Mouse (Mus musculus): Measurements from ENCODE around the gene Tmem107. TPM values are rescaled to one million over a fixed set of nuclear protein-coding genes. Genes with fewer than 3 reads are reported as not detected.

Gene Tmem107
- polyA plus RNA-seq, 1 experiment from 2014 or later = 47.6 TPM

DNA sequence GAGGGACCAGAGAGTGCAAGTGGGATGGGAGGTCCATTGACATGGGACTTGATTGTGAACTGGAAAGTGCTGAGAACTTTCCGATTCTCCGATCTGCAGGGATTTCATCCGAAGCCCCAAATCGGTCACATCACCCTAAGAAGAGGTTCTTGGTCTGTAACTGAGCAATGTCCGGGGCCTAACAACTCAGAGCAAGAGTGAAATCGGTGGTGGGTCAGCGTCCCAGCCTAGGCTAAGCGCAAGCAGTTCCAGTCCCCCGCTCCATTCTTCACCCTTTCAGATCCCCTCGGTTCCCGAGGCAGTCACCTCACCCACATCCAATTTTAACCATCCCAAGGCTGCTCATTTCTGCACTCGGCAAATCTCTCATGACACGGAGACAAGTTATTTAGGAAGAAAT, 513 bp upstream of the Tmem107 start:
- Histone ChIP-seq H3K9ac (replicated peaks) (peak overlapping the region; percentile 81), H3K4me3 (peak overlapping the region; percentile 61), H3K4me2 (replicated peaks) (peak overlapping the region; percentile 56), H3K4me1 (peaks cover 50% of the 10 kb centered on the region), H3K36me3 (no peaks in the 10 kb centered on the region), H3K9me3 (no peaks in the 10 kb centered on the region), H3K27ac (replicated peaks) (peak overlapping the region; percentile 89), H3K27me3 (no peaks in the 10 kb centered on the region)
- ATAC-seq (replicated peaks) = no peak
- under 1% methylated on average over 13 of the region's 13 CpGs for WGBS

DNA sequence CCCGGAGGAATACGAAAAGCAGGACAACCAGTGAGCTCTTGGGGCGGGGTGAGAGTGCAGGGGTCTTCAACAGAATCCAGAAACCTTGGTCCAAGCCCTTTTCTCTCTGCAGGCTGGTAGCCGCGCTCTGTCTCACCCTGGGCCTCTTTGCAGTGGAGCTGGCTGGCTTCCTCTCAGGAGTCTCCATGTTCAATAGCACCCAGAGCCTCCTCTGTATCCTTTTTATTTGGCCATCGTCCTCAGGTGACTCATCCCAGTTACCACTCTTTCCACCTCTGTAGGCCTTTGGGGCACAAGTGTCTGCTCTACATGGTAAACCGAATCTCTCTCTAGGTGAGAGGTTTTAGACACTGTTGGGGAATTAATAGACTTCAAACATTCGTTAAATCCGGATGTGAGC, 656 bp downstream of the Tmem107 start:
- 22% methylated on average over 9 of the region's 9 CpGs for WGBS
- no peak for ATAC-seq (replicated peaks)
- Histone ChIP-seq H3K9me3 (no peaks in the 10 kb centered on the region), H3K4me3 (peak overlapping the region; percentile 61), H3K9ac (replicated peaks) (peak overlapping the region; percentile 81), H3K27ac (replicated peaks) (peak overlapping the region; percentile 89), H3K4me1 (peaks cover 43% of the 10 kb centered on the region), H3K36me3 (no peaks in the 10 kb centered on the region), H3K27me3 (no peaks in the 10 kb centered on the region), H3K4me2 (replicated peaks) (peak overlapping the region; percentile 56)

DNA sequence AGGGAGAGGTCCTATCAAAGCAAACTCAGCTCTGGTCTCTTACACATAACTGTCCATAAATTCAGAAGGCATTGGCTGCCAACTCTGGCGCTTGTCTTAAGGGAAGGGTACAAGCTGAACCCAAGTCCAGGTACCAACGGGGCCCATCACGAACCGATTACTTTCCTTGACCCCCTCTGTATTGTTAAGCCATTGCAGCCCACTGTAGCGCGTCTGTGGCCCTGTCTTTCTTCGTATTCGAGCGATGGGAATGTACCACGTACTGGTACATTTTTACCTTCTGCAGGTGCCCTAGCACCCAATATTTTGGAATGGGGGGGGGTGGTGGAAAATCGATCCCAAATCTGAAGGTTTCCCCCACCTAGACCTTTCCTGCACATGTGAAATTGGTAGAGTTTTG, 1.6 kb downstream of the Tmem107 start:
- H3K4me3 ChIP-seq = peak overlapping the region; percentile 61
- H3K27ac ChIP-seq (replicated peaks) = peak overlapping the region; percentile 97
- no peak for ATAC-seq (replicated peaks)
- peak overlapping the region; percentile 59 for H3K4me2 ChIP-seq (replicated peaks)
- no peaks in the 10 kb centered on the region for H3K27me3 ChIP-seq
- H3K9me3 ChIP-seq = no peaks in the 10 kb centered on the region
- peaks cover 34% of the 10 kb centered on the region for H3K4me1 ChIP-seq
- H3K36me3 ChIP-seq = no peaks in the 10 kb centered on the region
- peak overlapping the region; percentile 62 for H3K9ac ChIP-seq (replicated peaks)
- WGBS = 86% methylated on average over 11 of the region's 11 CpGs

DNA sequence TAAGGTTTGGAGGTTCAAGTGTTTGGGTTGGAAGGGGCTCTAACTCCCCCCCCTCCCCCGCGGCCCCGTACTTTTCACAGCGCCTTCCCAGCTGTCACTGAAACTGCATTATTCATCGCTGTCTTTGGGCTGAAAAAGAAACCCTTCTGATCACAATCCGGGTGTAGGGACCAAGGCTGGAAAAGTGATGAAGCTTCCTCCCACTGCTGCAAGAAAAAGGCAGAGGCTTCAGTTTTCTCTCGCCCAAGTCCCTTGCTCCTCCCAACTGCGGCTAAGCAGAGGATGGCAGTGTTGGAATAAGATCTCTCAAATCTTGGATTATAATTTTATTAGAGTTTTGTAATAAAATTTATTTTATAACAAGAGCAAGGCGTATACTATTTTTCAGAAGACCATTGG, 2.1 kb downstream of the Tmem107 start:
- Histone ChIP-seq H3K9me3 (no peaks in the 10 kb centered on the region), H3K4me2 (replicated peaks) (peak overlapping the region; percentile 59), H3K27me3 (no peaks in the 10 kb centered on the region), H3K36me3 (no peaks in the 10 kb centered on the region), H3K4me3 (peak overlapping the region; percentile 40), H3K27ac (replicated peaks) (peak overlapping the region; percentile 97), H3K9ac (replicated peaks) (peak overlapping the region; percentile 62), H3K4me1 (peaks cover 34% of the 10 kb centered on the region)
- ATAC-seq (replicated peaks) = peak; percentile 20; the same call in 1 of the 2 replicates
- 3% methylated on average over 9 of the region's 9 CpGs for WGBS

DNA sequence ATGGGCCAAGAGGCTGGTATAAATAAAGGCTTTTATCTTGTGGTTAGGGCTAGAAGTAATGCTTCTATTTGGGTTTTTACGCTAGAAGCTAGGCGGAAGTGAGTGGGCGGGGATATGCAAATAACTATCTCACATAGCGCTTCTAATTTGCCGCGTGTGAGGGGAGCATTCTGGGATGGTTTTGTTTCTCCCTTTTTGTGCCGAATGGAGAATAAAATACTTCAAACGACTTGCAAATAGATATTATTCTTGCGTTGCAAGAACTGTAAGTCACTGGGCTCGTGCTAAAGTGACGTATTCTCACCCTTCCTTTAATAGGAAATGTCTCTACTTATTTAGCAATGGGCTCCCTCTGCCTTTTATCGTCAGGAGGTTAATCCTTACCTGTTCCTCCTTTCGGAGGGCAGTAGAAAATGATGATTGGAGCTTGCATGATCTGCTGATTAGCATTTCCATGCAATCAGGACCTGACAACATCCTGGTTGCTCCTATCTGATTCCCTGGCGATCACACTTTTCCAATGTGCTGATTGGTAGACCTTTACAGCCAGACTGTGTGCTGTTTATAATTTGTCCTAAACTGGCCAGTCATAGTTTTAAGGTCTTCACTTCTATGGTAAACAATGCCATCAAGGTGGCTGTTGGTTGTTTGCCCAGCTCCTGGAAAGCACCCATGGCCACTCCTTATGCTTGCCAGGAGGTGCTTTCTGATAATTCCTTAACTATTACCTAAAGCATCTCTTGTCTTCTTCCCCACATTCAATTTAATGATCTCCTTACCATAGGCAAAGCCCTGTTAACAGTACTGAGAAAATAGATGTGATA, 2.7 kb downstream of the Tmem107 start:
- peak overlapping the region; percentile 40 for H3K4me3 ChIP-seq
- peak; percentile 63 for ATAC-seq (replicated peaks)
- H3K4me2 ChIP-seq (replicated peaks) = peak overlapping the region; percentile 59
- no peaks in the 10 kb centered on the region for H3K36me3 ChIP-seq
- no peaks in the 10 kb centered on the region for H3K9me3 ChIP-seq
- H3K27ac ChIP-seq (replicated peaks) = peak overlapping the region; percentile 97
- H3K27me3 ChIP-seq = no peaks in the 10 kb centered on the region
- under 1% methylated on average over 14 of the region's 14 CpGs for WGBS
- peaks cover 34% of the 10 kb centered on the region for H3K4me1 ChIP-seq
- peak overlapping the region; percentile 62 for H3K9ac ChIP-seq (replicated peaks)

DNA sequence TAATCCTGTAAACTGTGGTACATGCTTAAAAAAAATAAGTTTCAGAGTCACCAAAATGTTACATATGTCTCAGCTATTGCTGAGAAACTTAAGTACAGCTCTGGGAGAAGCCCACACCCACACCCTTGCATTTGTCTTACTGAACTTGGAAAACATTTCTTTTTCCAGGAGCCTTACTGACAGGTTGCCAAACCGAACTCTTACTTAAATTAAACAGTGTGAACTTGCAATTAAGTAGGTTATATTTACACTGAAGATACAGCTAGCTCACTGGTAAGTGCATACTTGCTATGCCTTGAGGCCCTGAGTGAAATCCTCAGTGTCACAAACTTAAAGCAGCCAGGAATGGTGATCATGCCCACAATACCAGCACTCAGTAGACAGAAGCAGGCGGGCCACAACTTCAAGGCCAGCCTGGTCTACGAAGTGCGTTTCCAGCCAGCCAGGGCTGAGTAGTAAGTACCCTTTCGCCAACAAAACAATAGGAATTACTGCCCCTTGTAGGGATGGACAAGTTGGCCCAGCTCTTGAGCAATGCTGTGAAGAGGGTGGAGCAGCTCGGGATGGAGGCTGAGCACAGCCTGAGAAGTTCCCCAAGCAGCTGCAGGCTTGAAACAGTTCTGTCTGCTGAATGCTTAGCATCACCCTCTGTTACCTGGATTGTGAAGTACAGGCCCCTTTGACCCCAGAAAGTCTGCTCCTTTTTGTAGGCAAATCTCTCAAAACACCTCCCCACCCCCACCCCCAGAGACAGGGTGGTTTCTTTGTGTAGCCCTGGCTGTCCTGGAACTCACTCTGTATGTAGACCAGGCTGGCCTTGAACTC, 3.6 kb downstream of the Tmem107 start:
- Histone ChIP-seq H3K4me3 (peak overlapping the region; percentile 40; the same call in 1 of the 2 replicates), H3K27me3 (no peaks in the 10 kb centered on the region), H3K36me3 (no peaks in the 10 kb centered on the region), H3K4me1 (peaks cover 34% of the 10 kb centered on the region), H3K9ac (replicated peaks) (peak overlapping the region; percentile 62; the same call in 1 of the 2 replicates), H3K9me3 (no peaks in the 10 kb centered on the region), H3K4me2 (replicated peaks) (no peak overlapping the region), H3K27ac (replicated peaks) (peak overlapping the region; percentile 97)
- no peak for ATAC-seq (replicated peaks)
- WGBS = 33% methylated on average over 6 of the region's 6 CpGs

DNA sequence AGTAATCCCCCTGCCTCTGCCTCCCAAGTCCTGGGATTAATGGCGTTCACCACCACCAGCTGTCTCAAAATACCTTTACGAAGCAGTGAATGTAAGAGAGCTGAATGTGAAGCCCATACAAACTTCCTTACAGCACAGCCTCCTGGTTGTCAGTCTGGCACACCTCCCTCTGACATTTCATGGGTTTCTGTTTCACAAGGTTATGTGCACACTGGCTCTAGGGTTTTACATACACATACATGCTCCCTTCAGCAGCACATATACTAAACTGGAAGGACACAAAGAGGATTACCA, 4.1 kb downstream of the Tmem107 start:
- Histone ChIP-seq H3K4me1 (peaks cover 33% of the 10 kb centered on the region), H3K9ac (replicated peaks) (no peak overlapping the region), H3K27ac (replicated peaks) (peak overlapping the region; percentile 97; the same call in 1 of the 2 replicates), H3K4me2 (replicated peaks) (no peak overlapping the region), H3K9me3 (no peaks in the 10 kb centered on the region), H3K36me3 (no peaks in the 10 kb centered on the region), H3K4me3 (no peak overlapping the region), H3K27me3 (no peaks in the 10 kb centered on the region)
- ATAC-seq (replicated peaks) = no peak
- WGBS = 41% methylated on average over 2 of the region's 2 CpGs

DNA sequence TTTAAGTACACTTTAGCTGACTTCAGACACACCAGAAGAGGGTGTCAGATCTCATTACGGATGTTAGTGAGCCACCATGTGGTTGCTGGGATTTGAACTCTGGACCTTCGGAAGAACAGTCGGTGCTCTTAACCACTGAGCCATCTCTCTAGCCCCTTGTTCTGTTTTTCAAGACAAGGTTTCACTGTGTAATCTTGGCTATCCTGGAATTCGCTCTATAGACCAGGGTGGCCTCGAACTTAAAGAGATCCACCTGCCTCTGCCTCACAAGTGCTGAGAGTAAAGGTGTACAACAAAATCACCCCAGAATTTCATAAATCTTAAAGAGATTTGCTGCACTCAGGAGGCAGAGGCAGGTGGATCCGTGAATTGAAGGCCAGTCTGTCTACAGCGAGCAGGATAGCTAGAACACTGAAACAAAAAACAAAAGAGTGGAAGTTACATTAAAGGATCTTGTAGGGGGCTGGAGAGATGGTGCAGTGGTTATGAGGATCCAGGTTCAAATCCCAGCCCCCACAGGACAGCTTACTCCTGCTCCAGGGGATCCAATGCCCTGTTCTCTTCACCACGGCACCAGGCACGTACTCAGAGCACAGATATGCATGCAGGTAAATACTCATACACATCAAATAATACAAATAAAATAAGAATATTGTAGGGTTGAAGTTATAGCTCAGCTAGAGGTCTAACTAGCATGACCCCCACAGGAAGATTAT, 5.3 kb downstream of the Tmem107 start:
- no peaks in the 10 kb centered on the region for H3K9me3 ChIP-seq
- H3K9ac ChIP-seq (replicated peaks) = no peak overlapping the region
- H3K27me3 ChIP-seq = no peaks in the 10 kb centered on the region
- no peak for ATAC-seq (replicated peaks)
- H3K36me3 ChIP-seq = no peaks in the 10 kb centered on the region
- no peak overlapping the region for H3K4me3 ChIP-seq
- 39% methylated on average over 9 of the region's 9 CpGs for WGBS
- peaks cover 29% of the 10 kb centered on the region for H3K4me1 ChIP-seq
- H3K4me2 ChIP-seq (replicated peaks) = no peak overlapping the region
- H3K27ac ChIP-seq (replicated peaks) = no peak overlapping the region

DNA sequence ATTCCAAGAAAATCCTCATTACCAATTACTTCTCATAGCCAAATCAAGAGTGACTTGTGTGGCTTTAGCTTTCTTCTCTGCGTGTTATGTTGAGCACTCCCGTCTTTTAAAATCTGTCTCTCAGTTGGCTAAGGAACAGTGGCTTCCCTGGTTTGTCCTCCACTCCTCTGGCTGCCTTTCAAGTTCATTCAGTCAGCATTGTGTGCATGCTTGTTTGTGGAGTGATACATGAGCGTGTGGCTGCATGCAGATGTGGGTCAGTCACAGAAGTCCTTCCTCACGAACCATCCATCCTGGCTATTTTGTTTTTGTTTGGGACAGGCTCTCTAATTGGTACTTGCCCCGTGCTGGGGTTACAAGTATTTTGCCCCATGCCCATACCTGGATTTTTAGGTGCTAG, 6.0 kb downstream of the Tmem107 start:
- Histone ChIP-seq H3K27me3 (no peaks in the 10 kb centered on the region), H3K4me2 (replicated peaks) (no peak overlapping the region), H3K4me1 (peaks cover 23% of the 10 kb centered on the region), H3K27ac (replicated peaks) (no peak overlapping the region), H3K9ac (replicated peaks) (no peak overlapping the region), H3K9me3 (no peaks in the 10 kb centered on the region), H3K36me3 (no peaks in the 10 kb centered on the region), H3K4me3 (no peak overlapping the region)
- no peak for ATAC-seq (replicated peaks)
- 55% methylated on average over 5 of the region's 5 CpGs for WGBS

DNA sequence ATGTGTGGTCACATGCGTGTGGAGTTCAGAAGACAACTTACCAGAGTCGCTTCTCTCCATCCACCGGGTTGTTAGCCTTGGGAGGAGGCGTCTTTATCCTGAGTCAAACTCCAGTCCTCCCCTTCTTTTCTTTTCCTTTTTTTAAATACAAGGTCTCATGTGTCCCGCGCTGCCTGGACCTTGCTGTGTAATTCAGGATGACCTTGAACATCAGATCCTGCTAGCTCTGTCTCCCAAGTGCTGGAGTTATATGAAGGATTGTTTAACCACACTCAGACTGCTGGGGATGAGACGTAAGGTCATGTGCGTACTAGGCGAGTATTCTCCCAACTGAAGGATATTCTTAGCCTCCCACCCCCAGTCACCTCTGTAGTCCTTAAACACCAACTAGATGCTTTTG, 6.7 kb downstream of the Tmem107 start:
- H3K9me3 ChIP-seq = no peaks in the 10 kb centered on the region
- no peak for ATAC-seq (replicated peaks)
- H3K4me2 ChIP-seq (replicated peaks) = no peak overlapping the region
- no peak overlapping the region for H3K9ac ChIP-seq (replicated peaks)
- no peaks in the 10 kb centered on the region for H3K36me3 ChIP-seq
- whole genome bisulfite sequencing = 86% methylated on average over 9 of the region's 9 CpGs
- no peak overlapping the region for H3K4me3 ChIP-seq
- H3K27ac ChIP-seq (replicated peaks) = no peak overlapping the region
- peaks cover 16% of the 10 kb centered on the region for H3K4me1 ChIP-seq
- H3K27me3 ChIP-seq = no peaks in the 10 kb centered on the region

DNA sequence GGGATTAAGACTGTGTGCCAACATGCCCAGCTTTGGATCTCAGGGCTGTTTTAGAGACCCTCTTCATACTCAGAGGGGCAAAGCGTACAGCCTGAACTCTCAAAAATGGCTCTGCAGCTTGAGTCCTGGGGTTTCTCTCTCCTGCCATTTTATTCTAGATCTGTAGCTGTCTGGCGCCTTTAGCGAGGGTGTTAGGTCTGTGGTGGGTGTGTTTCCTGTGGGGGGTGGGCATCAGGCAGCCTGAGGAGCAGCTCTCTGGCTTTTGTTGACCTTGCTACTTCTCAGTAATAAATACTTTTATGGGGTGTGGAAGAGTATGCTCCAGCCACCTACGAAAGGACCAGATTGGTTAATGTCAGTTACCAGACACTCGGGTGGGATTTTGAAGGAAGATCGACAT, 7.4 kb downstream of the Tmem107 start:
- no peaks in the 10 kb centered on the region for H3K36me3 ChIP-seq
- peaks cover 11% of the 10 kb centered on the region for H3K4me1 ChIP-seq
- H3K9me3 ChIP-seq = no peaks in the 10 kb centered on the region
- no peak overlapping the region for H3K4me2 ChIP-seq (replicated peaks)
- H3K9ac ChIP-seq (replicated peaks) = no peak overlapping the region
- 89% methylated on average over 6 of the region's 6 CpGs for WGBS
- H3K27ac ChIP-seq (replicated peaks) = no peak overlapping the region
- H3K4me3 ChIP-seq = no peak overlapping the region
- no peaks in the 10 kb centered on the region for H3K27me3 ChIP-seq
- ATAC-seq (replicated peaks) = no peak

All from forebrain, embryonic 15.5 days (tissue).